Mouse (Mus musculus): ENCODE data around the gene Acbd4. TPM values are rescaled to one million over a fixed set of nuclear protein-coding genes. Genes with fewer than 3 reads are reported as not detected.

Gene Acbd4
- total and polyA plus RNA-seq, 2 experiments from 2014 or later: 27.1 to 28.5 TPM

- Histone ChIP-seq H3K4me2 (ENCODE audit: low read depth) (no peak overlapping the region), H3K9me3 (ENCODE audit: low read length) (no peaks in the 10 kb centered on the region), H3K4me3 (ENCODE audit: low read depth, low read length) (no peak overlapping the region), H3K4me1 (ENCODE audit: insufficient read depth) (0 out of 2 replicates have a peak, but pooled peaks cover 16% of the 10 kb centered on the region), H3K27me3 (ENCODE audit: insufficient read depth, low read length) (peaks cover 7% of the 10 kb centered on the region; the same call in 1 of the 2 replicates), H3K36me3 (ENCODE audit: insufficient read depth) (no peaks in the 10 kb centered on the region), H3K9ac (no peak overlapping the region), H3K27ac (ENCODE audit: low read depth, low read length) (no peak overlapping the region)
- 65% methylated on average over 11 of the region's 11 CpGs for WGBS
- DNase-seq (no peak), ATAC-seq (no peak)
- TF ChIP-seq CTCF (IDR thresholded peaks at IDR 0.05; ENCODE audit: low read depth): no peak
Measured at GRCm38 (mm10) chr11:103098531-103099190, 2.8 kb upstream of the Acbd4 start.

DNA sequence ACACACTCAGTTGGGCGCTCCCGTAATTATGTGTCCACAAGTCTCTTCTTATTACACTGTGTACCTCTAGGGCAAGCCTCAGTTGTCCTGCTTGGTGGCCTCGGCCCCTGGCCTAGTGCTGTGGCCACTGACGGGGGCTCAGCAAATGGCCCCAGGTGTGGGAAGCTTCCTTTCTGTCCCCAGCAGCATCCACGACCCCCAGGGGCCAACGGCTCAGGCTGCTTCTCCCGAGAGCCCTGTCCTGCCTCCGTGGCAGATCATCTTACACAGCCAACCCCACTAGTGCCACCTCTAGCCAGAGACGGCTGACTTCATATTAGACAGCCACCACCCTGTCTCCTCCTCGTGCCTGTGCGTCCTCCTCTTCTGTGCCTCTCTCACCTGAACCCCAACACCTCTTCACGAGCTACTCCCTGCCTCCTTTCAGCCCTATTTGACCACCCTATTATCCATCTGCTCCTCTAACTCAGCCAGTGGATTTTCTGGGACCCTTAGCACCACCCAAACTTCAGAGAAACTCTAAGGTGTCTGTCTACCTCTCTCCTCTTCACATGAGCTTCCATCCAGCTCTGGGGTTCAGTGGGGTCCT lies 2.0 kb upstream of the Acbd4 start:
- no peak for TF ChIP-seq CTCF (IDR thresholded peaks at IDR 0.05; ENCODE audit: low read depth)
- DNase-seq (no peak), ATAC-seq (no peak)
- Histone ChIP-seq H3K27ac (ENCODE audit: low read depth, low read length) (no peak overlapping the region), H3K4me3 (ENCODE audit: low read depth, low read length) (no peak overlapping the region), H3K4me2 (ENCODE audit: low read depth) (no peak overlapping the region), H3K36me3 (ENCODE audit: insufficient read depth) (no peaks in the 10 kb centered on the region), H3K4me1 (ENCODE audit: insufficient read depth) (0 out of 2 replicates have a peak, but pooled peaks cover 16% of the 10 kb centered on the region), H3K9me3 (ENCODE audit: low read length) (no peaks in the 10 kb centered on the region), H3K9ac (no peak overlapping the region), H3K27me3 (ENCODE audit: insufficient read depth, low read length) (peaks cover 7% of the 10 kb centered on the region; the same call in 1 of the 2 replicates)
- WGBS: 71% methylated on average over 12 of the region's 12 CpGs

DNA sequence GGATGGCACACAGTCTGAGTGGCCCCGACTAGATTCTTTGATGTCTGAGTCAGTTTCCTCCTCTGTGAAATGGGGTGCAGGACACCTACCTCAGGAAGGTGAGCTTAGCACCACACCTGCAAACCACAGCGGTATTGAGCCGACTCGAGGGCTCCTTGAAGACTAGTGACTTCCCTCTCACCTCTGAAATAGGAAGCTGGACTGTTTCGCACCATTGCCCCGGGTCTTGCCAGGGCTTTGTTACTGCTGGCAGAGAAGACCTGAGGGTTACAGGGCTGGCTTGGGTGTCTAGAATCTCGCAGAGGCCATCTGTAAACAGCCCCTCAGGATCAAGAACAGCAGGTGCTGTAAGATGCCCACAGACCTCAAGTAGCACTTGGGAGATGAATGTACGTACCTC lies 1.1 kb upstream of the Acbd4 start:
- Histone ChIP-seq H3K36me3 (ENCODE audit: insufficient read depth) (no peaks in the 10 kb centered on the region), H3K9me3 (ENCODE audit: low read length) (no peaks in the 10 kb centered on the region), H3K27me3 (ENCODE audit: insufficient read depth, low read length) (peaks cover 7% of the 10 kb centered on the region; the same call in 1 of the 2 replicates), H3K4me2 (ENCODE audit: low read depth) (no peak overlapping the region), H3K4me3 (ENCODE audit: low read depth, low read length) (no peak overlapping the region), H3K27ac (ENCODE audit: low read depth, low read length) (no peak overlapping the region), H3K9ac (no peak overlapping the region), H3K4me1 (ENCODE audit: insufficient read depth) (0 out of 2 replicates have a peak, but pooled peaks cover 16% of the 10 kb centered on the region)
- ATAC-seq (no peak), DNase-seq (no peak)
- no peak for TF ChIP-seq CTCF (IDR thresholded peaks at IDR 0.05; ENCODE audit: low read depth)
- 74% methylated on average over 8 of the region's 8 CpGs for WGBS

- TF ChIP-seq CTCF (IDR thresholded peaks at IDR 0.05; ENCODE audit: low read depth): no peak
- Histone ChIP-seq H3K36me3 (ENCODE audit: insufficient read depth) (no peaks in the 10 kb centered on the region), H3K4me3 (ENCODE audit: low read depth, low read length) (peak overlapping the region; percentile 50), H3K27ac (ENCODE audit: low read depth, low read length) (no peak overlapping the region), H3K4me2 (ENCODE audit: low read depth) (peak overlapping the region; percentile 81), H3K27me3 (ENCODE audit: insufficient read depth, low read length) (peaks cover 7% of the 10 kb centered on the region; the same call in 1 of the 2 replicates), H3K4me1 (ENCODE audit: insufficient read depth) (0 out of 2 replicates have a peak, but pooled peaks cover 16% of the 10 kb centered on the region), H3K9ac (peak overlapping the region; percentile 53), H3K9me3 (ENCODE audit: low read length) (no peaks in the 10 kb centered on the region)
- ATAC-seq: peak; percentile 37; the same call in 1 of the 2 replicates
- DNase-seq: peak; percentile 79
- 2% methylated on average over 30 of the region's 30 CpGs for WGBS
Measured at GRCm38 (mm10) chr11:103101866-103102501, 502 bp downstream of the Acbd4 start.

- peaks cover 7% of the 10 kb centered on the region; the same call in 1 of the 2 replicates for H3K27me3 ChIP-seq (ENCODE audit: insufficient read depth, low read length)
- H3K9ac ChIP-seq: peak overlapping the region; percentile 58
- WGBS: 2% methylated on average over 35 of the region's 35 CpGs
- H3K9me3 ChIP-seq (ENCODE audit: low read length): no peaks in the 10 kb centered on the region
- peak overlapping the region; percentile 50 for H3K4me3 ChIP-seq (ENCODE audit: low read depth, low read length)
- H3K4me2 ChIP-seq (ENCODE audit: low read depth): peak overlapping the region; percentile 81
- ATAC-seq (peak; percentile 97), DNase-seq (peak; percentile 97)
- peak overlapping the region; percentile 35; the same call in 1 of the 2 replicates for H3K27ac ChIP-seq (ENCODE audit: low read depth, low read length)
- H3K36me3 ChIP-seq (ENCODE audit: insufficient read depth): no peaks in the 10 kb centered on the region
- H3K4me1 ChIP-seq (ENCODE audit: insufficient read depth): 0 out of 2 replicates have a peak, but pooled peaks cover 16% of the 10 kb centered on the region
- TF ChIP-seq CTCF (IDR thresholded peaks at IDR 0.05; ENCODE audit: low read depth): peak; percentile 100
Measured at GRCm38 (mm10) chr11:103102725-103103349, 1.4 kb downstream of the Acbd4 start.

DNA sequence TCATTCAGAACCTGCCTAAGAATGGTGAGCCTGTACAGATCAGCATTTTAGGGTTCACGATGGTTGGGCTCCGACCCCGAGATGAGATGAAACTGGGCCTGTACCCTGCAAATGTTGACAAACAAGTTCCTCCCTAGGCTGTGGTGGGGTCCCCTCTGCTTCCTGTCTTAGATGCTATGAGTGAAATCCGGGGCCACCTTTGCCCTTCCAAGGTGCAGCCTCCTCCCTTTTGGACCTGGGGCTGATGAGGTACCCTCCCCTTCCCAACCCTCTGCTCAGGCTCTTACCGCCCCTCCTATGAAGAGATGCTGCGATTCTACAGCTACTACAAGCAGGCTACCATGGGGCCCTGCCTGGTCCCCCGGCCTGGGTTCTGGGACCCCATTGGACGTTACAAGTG lies 2.1 kb downstream of the Acbd4 start:
- Histone ChIP-seq H3K9ac (no peak overlapping the region), H3K4me2 (ENCODE audit: low read depth) (peak overlapping the region; percentile 81), H3K36me3 (ENCODE audit: insufficient read depth) (no peaks in the 10 kb centered on the region), H3K4me3 (ENCODE audit: low read depth, low read length) (peak overlapping the region; percentile 50), H3K27ac (ENCODE audit: low read depth, low read length) (no peak overlapping the region), H3K27me3 (ENCODE audit: insufficient read depth, low read length) (peaks cover 7% of the 10 kb centered on the region; the same call in 1 of the 2 replicates), H3K9me3 (ENCODE audit: low read length) (no peaks in the 10 kb centered on the region), H3K4me1 (ENCODE audit: insufficient read depth) (0 out of 2 replicates have a peak, but pooled peaks cover 16% of the 10 kb centered on the region)
- TF ChIP-seq CTCF (IDR thresholded peaks at IDR 0.05; ENCODE audit: low read depth): no peak
- WGBS: 64% methylated on average over 8 of the region's 8 CpGs
- ATAC-seq (no peak), DNase-seq (no peak)
